Mouse (Mus musculus): ENCODE results near the gene Sycp2. TPM values are rescaled to one million over a fixed set of nuclear protein-coding genes. Genes with fewer than 3 reads are reported as not detected.
A peak's percentile ranks its signal among the peaks of the same experiment; 100 is the strongest.

Gene Sycp2
- polyA plus RNA-seq (2015; fragmentation: Nextera tagmentation; extraction: Ambion mirVana), result 0.27 and 0.32 TPM in 2 replicates

GRCm38 (mm10) chr2:178407053-178407815 is at the start of gene Sycp2:
Gene Sycp2 (minus strand): TSS chr2:178407685.
- peaks cover 7% of the 10 kb centered on the region; the same call in 1 of the 2 replicates for H3K9me3 ChIP-seq
- WGBS, result 87% methylated on average over 52 of the region's 52 CpGs

GRCm38 (mm10) chr2:178454664-178455516 is 47.4 kb upstream of the Sycp2 start:
- peak; percentile 71; the same call in 1 of the 2 replicates for ATAC-seq
- Histone ChIP-seq H3K4me1 (replicated peaks) (peaks cover 11% of the 10 kb centered on the region), H3K4me3 (replicated peaks) (no peak overlapping the region), H3K27me3 (no peaks in the 10 kb centered on the region), H3K9me3 (no peaks in the 10 kb centered on the region), H3K36me3 (no peaks in the 10 kb centered on the region), H3K4me2 (replicated peaks) (no peak overlapping the region), H3K27ac (peak overlapping the region; percentile 54), H3K9ac (replicated peaks) (no peak overlapping the region)
- WGBS, result 46% methylated on average over 17 of the region's 17 CpGs

More at GRCm38 (mm10) chr2:178407053-178407815, at the start of gene Sycp2:
- no peak within 1 kb of the TSS for H3K4me2 ChIP-seq (replicated peaks)
- no peak within 1 kb of the TSS for H3K27ac ChIP-seq
- peak; percentile 37; the same call in 1 of the 2 replicates for ATAC-seq
- no peak within 1 kb of the TSS for H3K9ac ChIP-seq (replicated peaks)
- no peaks in the 10 kb centered on the region for H3K36me3 ChIP-seq
- H3K4me1 ChIP-seq (replicated peaks), result 0 out of 2 replicates have a peak, but pooled peaks cover 2% of the 10 kb centered on the region
- 0 out of 2 replicates have a peak, but pooled peaks cover under 1% of the 10 kb centered on the region for H3K27me3 ChIP-seq
- H3K4me3 ChIP-seq (replicated peaks), result no peak within 1 kb of the TSS

DNA sequence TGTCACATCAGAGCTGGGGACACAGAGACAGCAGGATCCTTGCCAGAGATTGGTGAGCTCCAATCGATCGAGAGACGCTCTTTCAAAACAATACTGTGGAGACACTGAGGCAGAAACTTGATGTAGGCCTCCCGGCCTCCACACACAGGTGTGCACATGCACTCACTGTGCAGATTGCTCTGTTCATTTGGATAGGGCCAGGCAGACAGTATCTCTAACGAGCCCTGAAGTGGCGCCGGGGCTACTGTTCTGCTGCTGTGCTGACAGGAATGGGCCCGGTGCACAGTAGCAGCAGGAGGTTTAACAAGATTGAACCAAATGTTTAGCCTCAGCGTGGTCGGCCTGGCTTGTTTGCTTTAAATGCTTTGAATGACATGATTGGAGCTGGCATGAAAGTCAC is 43.5 kb upstream of the Sycp2 start:
- Histone ChIP-seq H3K27me3 (no peaks in the 10 kb centered on the region), H3K9me3 (no peaks in the 10 kb centered on the region), H3K4me2 (replicated peaks) (no peak overlapping the region), H3K36me3 (no peaks in the 10 kb centered on the region), H3K4me1 (replicated peaks) (peaks cover 11% of the 10 kb centered on the region), H3K4me3 (replicated peaks) (no peak overlapping the region), H3K9ac (replicated peaks) (no peak overlapping the region), H3K27ac (no peak overlapping the region)
- ATAC-seq, result no peak
- WGBS, result 68% methylated on average over 10 of the region's 10 CpGs

DNA sequence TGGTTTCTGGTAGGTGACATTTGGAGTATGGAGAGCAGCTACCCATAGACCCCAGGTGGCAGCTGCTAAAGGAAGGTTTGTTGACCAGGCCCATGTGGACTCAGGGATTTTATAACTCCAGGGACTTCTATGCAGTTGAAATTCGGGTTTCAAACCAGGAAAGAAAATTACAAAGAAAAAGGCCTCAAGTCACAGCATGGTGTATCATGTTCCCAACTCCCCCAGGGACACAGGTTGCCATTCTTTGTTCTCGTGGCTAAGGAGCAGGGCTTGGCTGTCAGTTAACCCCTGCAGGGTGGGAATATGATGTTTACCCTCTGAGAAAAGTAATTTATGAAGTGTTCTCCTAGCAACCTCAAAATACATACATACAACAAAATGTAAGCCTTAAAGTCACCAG is 42.8 kb upstream of the Sycp2 start:
- no peak for ATAC-seq
- Histone ChIP-seq H3K4me1 (replicated peaks) (peaks cover 7% of the 10 kb centered on the region), H3K4me2 (replicated peaks) (no peak overlapping the region), H3K27me3 (no peaks in the 10 kb centered on the region), H3K4me3 (replicated peaks) (no peak overlapping the region), H3K9ac (replicated peaks) (no peak overlapping the region), H3K27ac (no peak overlapping the region), H3K36me3 (no peaks in the 10 kb centered on the region), H3K9me3 (no peaks in the 10 kb centered on the region)
- WGBS, result 14% methylated on average over 2 of the region's 2 CpGs

DNA sequence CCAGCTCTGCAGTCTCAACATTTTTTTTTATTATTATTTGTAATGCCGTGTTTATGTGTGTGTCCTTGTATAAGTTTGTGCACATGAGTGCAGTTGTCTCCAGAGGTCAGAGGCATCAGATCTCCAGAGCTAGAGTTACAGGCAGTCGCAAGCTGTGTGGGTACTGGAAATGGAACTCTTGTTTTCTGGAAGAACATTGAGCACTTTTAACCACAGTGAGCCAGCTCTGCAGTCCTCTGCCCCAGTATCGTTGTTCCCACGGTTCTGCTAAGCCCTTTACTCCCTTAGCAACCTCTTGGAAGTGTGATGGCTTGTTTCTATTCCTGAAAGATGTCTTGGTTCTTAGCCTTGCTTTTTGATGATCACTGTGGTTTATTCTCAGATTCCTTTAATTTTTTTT is 41.9 kb upstream of the Sycp2 start:
- H3K4me1 ChIP-seq (replicated peaks), result no peaks in the 10 kb centered on the region
- no peaks in the 10 kb centered on the region for H3K27me3 ChIP-seq
- no peak overlapping the region for H3K9ac ChIP-seq (replicated peaks)
- H3K9me3 ChIP-seq, result no peaks in the 10 kb centered on the region
- H3K4me2 ChIP-seq (replicated peaks), result no peak overlapping the region
- no peak for ATAC-seq
- H3K27ac ChIP-seq, result no peak overlapping the region
- no peaks in the 10 kb centered on the region for H3K36me3 ChIP-seq
- H3K4me3 ChIP-seq (replicated peaks), result no peak overlapping the region
- 76% methylated on average over 4 of the region's 4 CpGs for WGBS

DNA sequence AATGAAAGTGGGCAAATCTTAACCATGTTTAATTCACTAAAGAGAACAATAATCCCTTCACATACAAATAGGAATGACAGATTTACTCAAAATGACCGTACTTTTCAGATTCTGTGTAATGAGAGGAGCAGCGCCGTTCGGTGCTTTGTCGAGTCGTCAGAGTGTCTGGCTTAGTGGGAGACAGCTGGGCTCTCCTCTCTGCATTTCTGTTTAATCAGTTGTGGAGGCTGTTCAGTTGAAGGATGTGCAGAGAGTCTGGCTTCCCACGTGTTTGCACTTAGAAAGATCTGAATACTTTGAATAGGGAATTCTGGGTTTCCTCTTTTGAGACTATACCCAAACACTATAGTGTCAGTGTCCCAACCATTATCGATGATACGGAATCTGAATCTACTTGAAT is 29.8 kb upstream of the Sycp2 start:
- no peak for ATAC-seq
- Histone ChIP-seq H3K27ac (no peak overlapping the region), H3K9ac (replicated peaks) (no peak overlapping the region), H3K4me1 (replicated peaks) (0 out of 2 replicates have a peak, but pooled peaks cover 3% of the 10 kb centered on the region), H3K4me2 (replicated peaks) (no peak overlapping the region), H3K4me3 (replicated peaks) (no peak overlapping the region), H3K27me3 (no peaks in the 10 kb centered on the region), H3K9me3 (no peaks in the 10 kb centered on the region), H3K36me3 (no peaks in the 10 kb centered on the region)
- 63% methylated on average over 9 of the region's 9 CpGs for WGBS

GRCm38 (mm10) chr2:178433903-178434302 is 26.4 kb upstream of the Sycp2 start:
- 95% methylated on average over 2 of the region's 2 CpGs for WGBS
- Histone ChIP-seq H3K36me3 (no peaks in the 10 kb centered on the region), H3K4me2 (replicated peaks) (no peak overlapping the region), H3K27me3 (no peaks in the 10 kb centered on the region), H3K9ac (replicated peaks) (no peak overlapping the region), H3K9me3 (no peaks in the 10 kb centered on the region), H3K27ac (no peak overlapping the region), H3K4me3 (replicated peaks) (no peak overlapping the region), H3K4me1 (replicated peaks) (0 out of 2 replicates have a peak, but pooled peaks cover 8% of the 10 kb centered on the region)
- ATAC-seq, result no peak

DNA sequence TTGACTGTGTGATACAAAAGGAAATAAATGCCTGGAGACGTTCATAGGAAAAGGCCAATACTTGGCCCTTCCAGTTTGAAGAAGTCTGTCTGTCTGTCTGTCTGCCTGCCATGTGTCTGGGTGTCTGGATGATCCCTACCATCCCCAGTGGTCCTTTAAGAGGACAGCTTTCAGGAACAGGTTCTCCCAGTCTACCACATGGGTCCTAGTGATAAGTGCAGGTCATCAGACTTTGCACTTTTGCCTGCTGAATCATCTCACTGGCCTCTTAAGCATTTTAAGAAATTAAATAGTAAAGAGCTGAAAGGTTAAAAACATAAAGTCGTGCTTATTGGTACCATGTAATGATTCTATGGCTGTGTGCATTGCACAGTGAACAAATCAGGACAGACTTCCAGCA is 26.0 kb upstream of the Sycp2 start:
- no peaks in the 10 kb centered on the region for H3K9me3 ChIP-seq
- H3K36me3 ChIP-seq, result no peaks in the 10 kb centered on the region
- H3K4me3 ChIP-seq (replicated peaks), result no peak overlapping the region
- WGBS, result 77% methylated on average over 2 of the region's 2 CpGs
- H3K4me1 ChIP-seq (replicated peaks), result 0 out of 2 replicates have a peak, but pooled peaks cover 8% of the 10 kb centered on the region
- no peak overlapping the region for H3K9ac ChIP-seq (replicated peaks)
- no peak overlapping the region for H3K4me2 ChIP-seq (replicated peaks)
- H3K27ac ChIP-seq, result no peak overlapping the region
- no peak for ATAC-seq
- H3K27me3 ChIP-seq, result no peaks in the 10 kb centered on the region

DNA sequence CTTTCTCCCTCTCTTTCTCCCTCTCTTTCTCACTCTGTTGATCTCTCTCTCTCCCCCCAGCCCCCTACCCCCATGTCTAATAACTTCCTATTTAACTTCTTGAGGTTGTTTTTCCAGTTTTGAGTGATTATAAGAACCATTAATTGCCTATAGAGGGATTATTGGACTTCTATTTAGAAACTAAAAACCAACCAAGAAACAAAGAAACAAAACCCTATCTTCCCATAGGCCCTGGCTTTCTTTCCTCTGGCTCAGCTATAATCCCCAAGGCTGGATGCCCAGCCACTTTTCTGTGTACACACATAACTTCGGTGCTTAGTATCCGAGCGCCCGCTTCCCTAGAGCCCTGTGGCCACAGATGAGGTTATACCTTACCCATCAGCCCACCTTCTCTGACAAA is 22.7 kb upstream of the Sycp2 start, which contains the start of gene Cdh26:
TSS of gene Cdh26 (plus strand) at position 301 of the 400 bp plus-strand sequence.
- no peak within 1 kb of the TSS for H3K4me2 ChIP-seq (replicated peaks)
- H3K9me3 ChIP-seq, result no peaks in the 10 kb centered on the region
- H3K36me3 ChIP-seq, result no peaks in the 10 kb centered on the region
- H3K9ac ChIP-seq (replicated peaks), result no peak within 1 kb of the TSS
- H3K27ac ChIP-seq, result no peak within 1 kb of the TSS
- no peaks in the 10 kb centered on the region for H3K27me3 ChIP-seq
- no peak for ATAC-seq
- no peak within 1 kb of the TSS for H3K4me3 ChIP-seq (replicated peaks)
- WGBS, result 85% methylated on average over 4 of the region's 4 CpGs
- 0 out of 2 replicates have a peak, but pooled peaks cover 5% of the 10 kb centered on the region for H3K4me1 ChIP-seq (replicated peaks)

- H3K9ac ChIP-seq (replicated peaks), result no peak overlapping the region
- WGBS, result 91% methylated on average over 6 of the region's 6 CpGs
- 0 out of 2 replicates have a peak, but pooled peaks cover 5% of the 10 kb centered on the region for H3K4me1 ChIP-seq (replicated peaks)
- H3K4me3 ChIP-seq (replicated peaks), result no peak overlapping the region
- H3K9me3 ChIP-seq, result no peaks in the 10 kb centered on the region
- H3K27ac ChIP-seq, result no peak overlapping the region
- no peaks in the 10 kb centered on the region for H3K36me3 ChIP-seq
- H3K27me3 ChIP-seq, result no peaks in the 10 kb centered on the region
- ATAC-seq, result no peak
- no peak overlapping the region for H3K4me2 ChIP-seq (replicated peaks)
Measured at GRCm38 (mm10) chr2:178429426-178429825, 21.9 kb upstream of the Sycp2 start.

GRCm38 (mm10) chr2:178428676-178429075 is 21.2 kb upstream of the Sycp2 start:
- Histone ChIP-seq H3K4me3 (replicated peaks) (no peak overlapping the region), H3K27ac (no peak overlapping the region), H3K4me2 (replicated peaks) (no peak overlapping the region), H3K36me3 (no peaks in the 10 kb centered on the region), H3K27me3 (no peaks in the 10 kb centered on the region), H3K4me1 (replicated peaks) (0 out of 2 replicates have a peak, but pooled peaks cover 5% of the 10 kb centered on the region), H3K9ac (replicated peaks) (no peak overlapping the region), H3K9me3 (no peaks in the 10 kb centered on the region)
- WGBS, result 89% methylated on average over 4 of the region's 4 CpGs
- ATAC-seq, result no peak

DNA sequence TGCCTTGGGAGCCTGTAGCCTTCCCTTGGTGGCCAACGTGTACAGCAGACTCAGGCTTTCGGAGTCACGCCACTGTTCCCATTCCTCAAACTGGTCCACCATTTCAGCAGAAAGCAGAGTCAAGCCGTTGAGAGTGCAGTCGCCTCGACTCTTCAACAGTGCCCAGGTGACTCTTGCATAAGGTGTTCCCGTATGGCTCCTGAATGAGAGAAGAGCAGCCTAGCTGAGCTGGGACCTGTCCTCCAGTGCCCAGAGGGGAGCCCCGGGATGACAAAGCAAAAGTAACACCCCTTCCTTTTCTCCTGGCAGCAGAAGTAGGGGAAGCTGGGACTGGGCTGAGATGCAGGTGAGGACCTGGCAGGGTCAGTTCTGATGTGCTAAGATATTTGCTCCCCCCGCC is 20.7 kb upstream of the Sycp2 start:
- H3K4me1 ChIP-seq (replicated peaks), result 0 out of 2 replicates have a peak, but pooled peaks cover 5% of the 10 kb centered on the region
- no peaks in the 10 kb centered on the region for H3K9me3 ChIP-seq
- no peak for ATAC-seq
- H3K4me2 ChIP-seq (replicated peaks), result no peak overlapping the region
- H3K9ac ChIP-seq (replicated peaks), result no peak overlapping the region
- H3K27ac ChIP-seq, result no peak overlapping the region
- H3K4me3 ChIP-seq (replicated peaks), result no peak overlapping the region
- H3K27me3 ChIP-seq, result no peaks in the 10 kb centered on the region
- WGBS, result 82% methylated on average over 9 of the region's 9 CpGs
- no peaks in the 10 kb centered on the region for H3K36me3 ChIP-seq
